Mouse (Mus musculus) splenic B cell, adult 2 months (primary cell): ENCODE measurements around the gene Olfr963.
"Not testable (repeated sequence)": the region's sequence is repeated elsewhere in the genome, so short reads cannot be mapped to it uniquely, and the experiment has no call there.

Experiments used
- DNase-seq: peaks from one replicate; pipeline ENCODE4 v3.0.0-alpha.2; 2011; ENCODE audit warnings: low read depth, low spot score
- H3K27me3 ChIP-seq: 2 replicates; pipeline ENCODE4 v1.6.1; 2012; ENCODE audit warnings: mild to moderate bottlenecking, low read length, moderate library complexity, mixed read lengths; ENCODE audit not compliant: control insufficient read depth, poor library complexity, insufficient read depth, severe bottlenecking
- H3K36me3 ChIP-seq: 2 replicates; pipeline ENCODE4 v1.6.1; 2012; ENCODE audit warnings: mild to moderate bottlenecking, low read length, moderate library complexity, mixed read lengths; ENCODE audit not compliant: control insufficient read depth, poor library complexity, insufficient read depth, severe bottlenecking

The Olfr963 gene

DNA sequence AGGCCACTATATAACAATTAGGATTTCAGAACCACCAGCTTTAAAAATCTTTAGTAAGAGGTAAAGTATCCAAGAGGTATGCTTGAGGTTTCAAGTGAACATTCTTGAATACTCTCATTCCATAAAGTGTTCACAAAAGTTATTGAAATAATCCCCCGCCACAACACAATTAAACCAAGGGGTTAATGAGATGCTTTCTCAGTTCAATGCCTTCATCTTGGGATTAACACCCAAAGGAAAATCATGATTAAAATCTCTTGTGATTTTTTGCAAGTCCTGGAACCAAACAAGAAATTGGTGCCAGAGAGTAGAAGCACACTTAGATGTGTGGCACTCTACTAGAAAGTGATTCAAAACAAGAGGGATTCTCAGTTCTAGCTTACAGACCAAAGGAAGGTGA is at the start of gene Olfr963:
Gene Olfr963 (plus strand): TSS at position 301 of the 400 bp plus-strand sequence.
- no peaks in the 10 kb centered on the region for H3K36me3 ChIP-seq
- DNase-seq = no peak
- no peaks in the 10 kb centered on the region for H3K27me3 ChIP-seq

DNA sequence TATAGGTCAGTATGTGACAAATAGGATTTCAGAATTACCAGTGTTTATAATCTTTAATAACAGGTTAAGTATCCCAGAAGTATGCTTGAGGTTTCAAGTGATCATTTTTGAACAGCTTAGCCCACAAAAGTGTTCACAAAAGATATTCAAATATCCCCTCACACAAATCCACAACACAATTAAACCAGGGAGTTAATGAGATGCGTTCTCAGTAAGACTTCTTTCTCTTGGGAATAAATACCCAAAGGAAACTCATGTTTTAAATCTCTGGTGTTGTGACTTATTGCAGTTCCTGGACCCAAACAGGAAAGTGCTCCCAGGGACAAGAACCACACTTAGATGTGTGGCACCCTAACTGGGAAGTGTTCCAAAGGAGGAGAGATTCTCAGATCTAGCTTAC is 45.9 kb upstream of the Olfr963 start, which contains the start of gene Olfr960:
Gene Olfr960 (plus strand): TSS at position 301 of the 400 bp plus-strand sequence.
- Histone ChIP-seq H3K36me3 (no peaks in the 10 kb centered on the region), H3K27me3 (no peaks in the 10 kb centered on the region)
- DNase-seq = no peak

DNA sequence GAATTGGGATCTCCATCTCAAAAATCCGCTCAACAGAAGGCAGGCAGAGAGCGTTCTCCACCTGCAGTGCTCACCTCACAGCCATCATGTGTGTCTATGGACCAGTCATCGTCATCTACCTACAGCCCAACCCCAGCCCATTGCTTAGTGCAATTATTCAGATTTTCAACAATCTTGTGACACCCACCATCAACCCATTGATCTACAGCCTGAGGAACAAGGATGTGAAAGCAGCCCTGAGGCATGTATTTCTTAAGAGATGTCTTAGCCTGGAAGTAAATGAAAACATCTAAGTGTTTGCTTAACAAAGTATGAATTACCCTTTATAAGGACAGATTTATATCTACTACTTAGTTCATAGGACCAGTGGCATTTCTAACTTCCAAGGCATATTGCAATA is 43.2 kb upstream of the Olfr963 start:
- H3K36me3 ChIP-seq = no peaks in the 10 kb centered on the region

DNA sequence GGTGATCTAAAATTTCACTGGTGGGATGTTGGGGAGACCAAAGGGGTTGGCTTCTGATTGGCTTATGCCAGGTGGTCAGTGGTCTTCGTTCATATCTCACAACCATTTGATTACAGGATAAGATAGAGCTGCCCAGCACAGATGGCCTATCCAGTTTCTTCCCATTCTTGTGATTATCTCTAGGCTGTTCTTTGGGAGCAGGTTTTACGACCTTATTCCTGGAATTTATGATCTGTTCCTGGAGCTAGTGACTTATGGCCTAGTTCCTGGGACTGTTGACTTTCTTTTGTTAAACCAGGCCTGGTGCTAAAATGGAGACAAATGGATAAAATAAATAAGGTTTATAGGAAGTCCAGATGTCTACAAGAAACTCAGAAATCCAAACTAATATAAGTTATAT is 42.3 kb upstream of the Olfr963 start:
- Histone ChIP-seq H3K36me3 (no peaks in the 10 kb centered on the region), H3K27me3 (no peaks in the 10 kb centered on the region)
- no peak for DNase-seq

More for the DNA sequence above, 43.2 kb upstream of the Olfr963 start:
- DNase-seq = no peak
- H3K27me3 ChIP-seq = no peaks in the 10 kb centered on the region

DNA sequence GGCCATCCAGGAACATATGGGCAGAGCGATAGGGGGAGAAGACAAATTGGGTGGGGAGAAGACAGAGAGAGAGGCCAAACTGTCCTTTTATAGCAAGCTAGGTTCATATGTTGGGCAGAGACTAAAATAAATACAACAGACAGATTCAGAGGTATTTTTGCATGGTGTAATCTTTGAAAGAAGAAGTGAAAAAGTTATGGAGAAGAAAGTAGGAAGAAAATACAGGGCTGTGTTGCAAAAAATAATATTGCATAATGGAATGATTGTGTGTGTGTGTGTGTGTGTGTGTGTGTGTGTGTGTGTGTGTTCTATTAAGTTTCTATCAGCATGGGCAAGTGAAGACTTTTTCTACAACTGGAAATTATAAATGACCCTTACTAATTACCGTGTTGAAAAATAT is 37.9 kb upstream of the Olfr963 start:
- H3K27me3 ChIP-seq = no peaks in the 10 kb centered on the region
- DNase-seq = no peak
- H3K36me3 ChIP-seq = no peaks in the 10 kb centered on the region

DNA sequence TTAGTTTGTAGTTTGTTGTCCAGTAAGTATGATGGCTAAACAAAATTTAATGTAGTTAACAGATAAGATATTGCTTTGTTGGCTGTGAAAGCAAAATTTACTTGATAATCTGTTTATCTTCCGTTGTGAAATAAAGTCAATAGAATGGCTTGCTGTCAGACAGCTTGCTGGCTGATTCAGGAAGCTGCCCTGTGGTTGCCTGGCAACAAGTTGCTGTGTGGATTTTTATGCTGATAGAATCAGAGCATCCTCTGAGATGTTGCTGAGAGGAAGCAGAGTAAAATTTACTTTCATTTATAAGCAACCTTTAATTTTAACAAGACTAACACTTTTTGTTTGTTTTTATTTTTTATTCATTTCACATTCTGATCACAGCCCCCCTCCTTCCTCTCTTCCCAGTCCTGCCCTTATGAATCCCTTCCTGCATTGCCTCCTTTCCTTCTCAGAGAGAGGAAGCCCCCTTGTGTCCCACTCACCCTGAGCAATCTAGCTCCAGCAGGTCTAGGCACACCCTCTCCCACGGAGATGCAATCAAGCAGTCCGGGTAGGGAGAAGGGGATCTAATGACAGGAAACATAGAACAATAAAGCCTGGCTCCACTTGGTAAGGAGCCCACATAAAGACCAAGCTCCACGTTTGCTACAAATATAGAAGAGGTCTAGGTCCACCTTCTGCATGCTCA is 33.0 kb upstream of the Olfr963 start:
- DNase-seq = no peak
- H3K36me3 ChIP-seq = no peaks in the 10 kb centered on the region
- no peaks in the 10 kb centered on the region for H3K27me3 ChIP-seq

DNA sequence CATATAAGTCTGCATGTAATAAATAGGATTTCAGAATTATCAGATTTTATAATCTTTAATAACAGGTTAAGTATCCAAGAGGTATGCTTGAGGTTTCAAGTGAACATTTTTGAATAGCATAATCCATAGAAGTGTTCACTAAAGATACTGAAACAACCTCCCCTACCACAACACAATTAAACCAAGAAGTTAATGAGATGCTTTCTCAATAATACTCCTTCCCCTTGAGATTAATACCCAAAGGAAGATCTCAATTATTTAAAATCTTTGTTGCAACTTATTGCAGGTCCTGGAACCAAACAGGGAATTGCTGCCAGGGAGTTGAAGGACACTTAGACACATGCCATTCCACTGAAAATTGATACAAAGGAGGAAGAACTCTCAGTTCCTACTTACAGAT is 22.2 kb upstream of the Olfr963 start, which contains the start of gene Olfr961:
Gene Olfr961 (plus strand): TSS at position 301 of the 400 bp plus-strand sequence.
- Histone ChIP-seq H3K36me3 (no peaks in the 10 kb centered on the region), H3K27me3 (no peaks in the 10 kb centered on the region)
- DNase-seq = no peak

DNA sequence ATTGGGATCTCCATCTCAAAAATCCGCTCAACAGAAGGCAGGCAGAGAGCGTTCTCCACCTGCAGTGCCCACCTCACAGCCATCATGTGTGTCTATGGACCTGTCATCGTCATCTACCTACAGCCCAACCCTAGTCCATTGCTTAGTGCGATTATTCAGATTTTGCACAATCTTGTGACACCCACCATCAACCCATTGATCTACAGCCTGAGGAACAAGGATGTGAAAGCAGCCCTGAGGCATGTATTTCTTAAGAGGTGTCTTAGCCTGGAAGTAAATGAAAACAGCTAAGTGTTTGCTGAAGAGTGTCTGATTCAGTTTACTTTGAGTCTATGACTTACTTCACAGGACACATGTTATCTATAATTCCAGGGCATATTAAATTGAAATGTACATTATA is 19.6 kb upstream of the Olfr963 start:
- Histone ChIP-seq H3K36me3 (no peaks in the 10 kb centered on the region), H3K27me3 (no peaks in the 10 kb centered on the region)
- DNase-seq = no peak

DNA sequence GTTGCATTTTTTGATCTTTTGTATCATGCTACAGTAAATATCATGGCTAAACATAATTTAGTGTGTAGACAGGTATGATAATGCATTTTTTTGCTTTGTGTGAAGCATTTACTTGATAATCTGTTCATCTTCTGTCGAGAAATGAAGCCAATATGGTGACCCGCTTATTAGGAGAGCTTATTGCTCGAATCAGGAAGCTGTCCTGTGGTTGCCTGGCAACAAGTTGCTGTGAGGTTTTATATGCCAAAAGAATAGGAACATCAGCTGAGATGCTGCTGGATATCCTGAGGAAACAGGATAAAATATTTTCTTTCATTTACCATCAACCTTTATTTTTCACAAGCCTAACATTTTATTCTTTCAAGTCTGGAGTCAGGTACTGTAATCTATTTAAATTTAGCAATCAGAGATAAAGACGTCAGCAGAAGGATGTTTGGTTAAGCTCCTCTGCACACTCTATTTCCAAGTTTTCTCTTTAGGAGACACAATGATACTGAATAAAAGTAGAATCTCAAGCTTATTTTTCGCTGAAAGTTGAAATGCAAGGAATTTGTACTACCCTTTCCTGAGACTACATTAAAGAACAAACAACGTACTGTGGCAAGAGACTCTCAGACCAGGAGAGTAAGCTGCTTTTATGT is 12.1 kb upstream of the Olfr963 start:
- H3K36me3 ChIP-seq = no peaks in the 10 kb centered on the region
- H3K27me3 ChIP-seq = no peaks in the 10 kb centered on the region
- no peak for DNase-seq

DNA sequence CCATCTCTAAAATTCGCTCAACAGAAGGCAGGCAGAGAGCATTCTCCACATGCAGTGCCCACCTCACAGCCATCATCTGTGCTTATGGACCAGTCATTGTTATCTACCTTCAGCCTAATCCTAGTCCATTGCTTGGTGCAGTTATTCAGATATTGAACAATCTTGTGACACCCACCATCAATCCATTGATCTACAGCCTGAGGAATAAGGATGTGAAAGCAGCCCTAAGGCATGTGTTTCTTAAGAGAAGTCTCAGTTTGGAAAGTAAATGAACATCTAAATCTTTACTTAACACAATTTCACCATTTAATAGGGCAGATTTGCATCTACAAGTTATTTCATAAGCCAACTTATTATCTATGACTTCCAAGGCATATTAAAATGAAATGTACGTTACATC is 2.7 kb downstream of the Olfr963 start:
- H3K36me3 ChIP-seq = no peaks in the 10 kb centered on the region

DNA sequence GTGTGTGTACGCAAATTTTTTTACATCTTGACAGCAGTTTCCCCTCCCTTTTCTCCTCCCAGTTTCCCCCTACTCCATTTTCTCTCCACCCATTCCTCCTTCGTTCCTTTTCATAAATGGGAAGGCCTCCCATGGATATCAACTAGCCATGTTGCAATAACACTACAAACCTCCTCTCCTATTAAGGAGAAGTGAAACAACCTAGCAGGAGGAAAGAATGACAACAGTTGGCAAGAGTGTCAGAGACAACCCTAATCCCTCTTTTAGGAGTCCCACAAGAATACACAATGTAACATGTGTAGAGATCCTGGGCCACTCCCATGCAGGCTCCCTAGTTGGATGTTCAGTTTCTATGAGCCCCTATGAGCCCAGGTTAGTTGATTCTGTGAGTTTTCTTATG is 7.8 kb downstream of the Olfr963 start:
- Histone ChIP-seq H3K36me3 (no peaks in the 10 kb centered on the region), H3K27me3 (no peaks in the 10 kb centered on the region)
- DNase-seq = no peak

More for the DNA sequence above, 2.7 kb downstream of the Olfr963 start:
- no peaks in the 10 kb centered on the region for H3K27me3 ChIP-seq
- DNase-seq = no peak

DNA sequence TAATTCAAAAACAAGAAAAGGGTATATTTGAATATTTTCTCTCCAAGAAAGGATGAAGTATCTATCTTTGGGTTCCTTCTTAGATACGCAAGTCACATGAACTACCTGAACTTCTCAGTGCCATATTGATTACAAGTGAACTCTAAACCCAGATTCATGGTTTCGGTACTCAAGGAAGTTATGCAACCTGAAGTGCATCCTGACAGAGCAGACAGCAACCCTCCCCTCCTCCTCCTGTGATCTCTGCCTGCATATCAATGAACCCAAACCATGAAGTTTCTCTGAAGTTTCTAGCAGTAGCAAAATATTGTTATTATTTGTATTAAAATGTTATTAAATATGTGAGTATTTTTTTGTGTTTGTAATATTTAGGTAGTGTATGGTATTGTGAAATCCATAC is 11.6 kb downstream of the Olfr963 start:
- no peaks in the 10 kb centered on the region for H3K27me3 ChIP-seq
- no peak for DNase-seq
- H3K36me3 ChIP-seq = no peaks in the 10 kb centered on the region

DNA sequence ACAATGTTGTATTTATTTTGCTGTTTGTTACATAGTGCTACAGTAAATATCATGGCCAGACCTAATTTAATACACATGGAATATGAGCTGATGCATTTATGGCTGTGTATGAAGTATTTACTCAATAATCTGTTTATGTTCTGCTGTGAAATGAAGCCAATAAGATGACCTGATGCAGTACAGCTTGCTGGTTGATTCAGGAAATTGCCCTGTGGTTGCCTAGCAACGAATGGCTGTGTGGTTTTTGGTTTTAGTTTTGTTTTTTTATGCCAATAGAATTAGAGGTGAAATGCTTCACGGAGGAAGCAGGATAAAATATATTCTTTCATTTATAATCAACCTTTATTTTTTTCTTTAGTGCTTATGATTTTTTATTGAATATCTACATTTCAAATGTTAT is 12.3 kb downstream of the Olfr963 start:
- no peaks in the 10 kb centered on the region for H3K36me3 ChIP-seq

DNA sequence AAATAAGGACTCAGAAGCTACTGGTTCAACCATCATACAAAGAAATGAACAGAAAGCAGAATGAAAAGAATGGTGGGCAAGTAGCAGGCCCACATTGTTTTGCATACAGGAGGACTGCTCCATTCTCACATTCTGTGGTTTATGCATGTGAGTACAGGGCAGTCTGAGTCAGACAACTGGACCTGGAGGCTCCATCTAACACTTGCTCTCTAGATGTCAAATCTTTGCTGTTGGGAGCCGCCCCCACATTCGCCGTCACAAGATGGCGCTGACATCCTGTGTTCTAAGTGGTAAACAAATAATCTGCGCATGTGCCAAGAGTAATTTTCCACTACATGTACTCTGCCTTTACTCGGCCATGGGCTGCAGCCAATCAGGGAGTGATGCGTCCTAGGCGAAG is 34.1 kb downstream of the Olfr963 start:
- not testable (repeated sequence) for DNase-seq, H3K27me3 ChIP-seq, H3K36me3 ChIP-seq

More for the DNA sequence above, 12.3 kb downstream of the Olfr963 start:
- H3K27me3 ChIP-seq = no peaks in the 10 kb centered on the region
- DNase-seq = no peak

DNA sequence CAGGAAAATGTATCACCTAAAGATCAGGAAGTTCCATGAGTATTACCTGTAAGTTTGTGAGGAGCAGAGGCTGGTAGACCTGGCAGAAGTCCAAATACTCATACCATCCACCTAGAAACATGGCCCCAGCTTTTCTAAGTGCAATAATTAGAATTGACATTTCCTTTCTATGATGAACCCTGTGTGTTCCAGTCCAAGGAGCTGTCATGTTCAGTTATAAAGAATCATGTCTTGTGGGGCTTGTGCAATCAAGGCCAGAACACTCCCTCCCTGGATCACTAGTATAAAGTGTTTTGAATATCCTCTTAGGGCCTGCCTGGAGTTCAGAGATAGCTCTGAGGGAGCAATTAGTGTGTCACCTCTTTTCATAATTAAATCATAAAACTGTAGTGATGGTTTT is 40.0 kb downstream of the Olfr963 start, which contains the start of gene Olfr149:
Gene Olfr149 (minus strand): TSS at position 101 of the 400 bp plus-strand sequence.
- H3K36me3 ChIP-seq = no peaks in the 10 kb centered on the region
- DNase-seq = no peak
- no peaks in the 10 kb centered on the region for H3K27me3 ChIP-seq
